Mouse (Mus musculus): ENCODE measurements around the gene Fbxl21.

Gene Fbxl21

DNA sequence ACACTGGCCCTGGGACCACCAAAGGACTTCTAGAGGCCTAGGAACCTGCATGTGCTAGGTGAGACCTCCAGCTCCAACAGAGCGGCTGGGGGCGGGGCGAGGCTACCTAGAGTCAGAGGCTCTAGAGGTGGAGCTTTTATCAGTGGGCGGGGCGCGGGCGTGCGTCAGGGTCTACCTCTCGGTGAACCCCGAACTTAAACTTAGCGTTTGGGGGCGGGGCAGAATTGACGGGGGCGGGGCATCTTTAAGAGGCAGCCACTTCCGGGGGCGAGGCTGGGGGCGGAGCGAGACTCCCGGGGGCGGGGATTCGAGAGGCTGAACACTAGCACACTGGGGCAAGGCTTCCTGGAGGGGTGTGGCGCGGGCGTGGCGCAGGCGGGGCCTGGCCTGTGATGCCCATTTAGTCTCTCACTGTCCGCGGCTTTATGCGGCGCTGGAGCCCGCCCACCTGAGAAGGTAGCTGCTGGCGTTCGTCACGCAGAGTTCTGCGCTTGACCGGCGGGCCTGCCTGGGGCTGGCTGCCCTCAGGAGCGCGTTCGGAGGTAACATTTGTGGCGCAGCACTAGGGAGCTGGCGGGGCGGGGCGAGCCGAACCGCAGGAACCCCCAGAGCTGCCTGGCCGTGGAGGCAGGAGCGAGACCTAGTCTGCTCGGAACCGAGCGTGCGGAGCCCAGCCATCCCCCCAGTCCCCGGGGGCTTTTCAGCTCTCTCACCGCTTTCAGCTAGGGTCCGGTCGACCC is at the start of gene Fbxl21:
TSS of gene Fbxl21 (plus strand) at position 392 of the 740 bp plus-strand sequence.
- peak; percentile 96 for DNase-seq (ENCODE audit: extremely low read depth, insufficient read length, low spot score)

DNA sequence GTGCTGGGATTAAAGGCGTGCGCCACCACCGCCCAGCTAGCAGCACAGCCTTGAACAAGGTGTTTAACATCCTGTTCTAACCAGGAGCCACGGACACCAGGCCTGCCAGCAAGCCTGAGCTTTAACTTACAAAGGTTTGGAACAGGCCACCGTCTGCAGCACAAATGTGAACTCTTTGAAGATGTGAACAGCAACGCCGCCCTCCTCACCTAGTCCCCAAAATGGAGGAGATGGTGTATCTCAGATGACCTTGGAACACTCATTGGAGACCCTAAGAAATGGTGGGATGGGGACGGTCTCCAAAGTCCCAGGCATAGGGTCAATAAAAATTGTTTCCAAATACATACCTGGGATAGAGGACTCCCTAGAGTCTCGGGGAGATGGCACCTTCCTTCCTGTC is 49.6 kb upstream of the Fbxl21 start:
- DNase-seq (ENCODE audit: extremely low read depth, insufficient read length, low spot score), result no peak

DNA sequence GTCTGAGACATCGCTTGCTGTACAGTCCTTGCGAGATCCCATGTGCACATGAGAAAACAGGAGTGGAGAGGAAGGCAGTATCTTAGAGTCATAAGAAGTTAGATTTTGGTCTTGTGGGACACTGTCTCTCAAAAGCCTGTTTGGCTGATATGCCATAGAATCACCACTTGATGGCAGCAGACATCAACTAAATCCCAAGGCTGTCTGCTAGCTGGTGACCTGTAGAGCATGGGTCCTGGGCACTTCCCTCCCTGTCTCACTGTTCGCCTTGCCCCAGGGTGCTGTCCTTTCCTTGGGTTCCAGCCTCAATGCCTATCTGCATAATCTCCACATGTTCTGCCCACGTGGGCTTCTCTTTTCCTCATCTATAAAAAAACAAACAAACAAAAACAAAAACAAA is 46.9 kb upstream of the Fbxl21 start:
- DNase-seq (ENCODE audit: extremely low read depth, insufficient read length, low spot score), result peak; percentile 38

DNA sequence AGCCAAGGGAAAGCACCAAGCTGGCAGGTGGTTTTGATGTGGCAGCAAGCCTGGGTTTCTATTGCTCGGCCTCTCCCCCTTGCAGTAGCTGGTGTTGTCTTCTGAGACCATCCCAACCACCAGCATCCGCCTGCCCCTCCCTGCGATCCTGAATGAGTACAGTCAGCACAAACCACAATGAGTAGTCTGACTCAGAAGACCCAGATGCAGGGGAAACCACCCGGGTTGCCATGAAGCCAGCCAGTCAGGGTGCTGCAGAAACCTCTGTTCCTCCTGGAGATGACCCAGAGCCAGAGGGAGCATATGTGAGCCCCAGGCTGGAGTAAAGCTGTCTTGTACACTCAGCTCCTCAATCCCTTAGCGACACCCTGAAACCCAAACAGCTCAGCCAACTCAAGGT is 45.5 kb upstream of the Fbxl21 start:
- peak; percentile 80 for DNase-seq (ENCODE audit: extremely low read depth, insufficient read length, low spot score)

DNA sequence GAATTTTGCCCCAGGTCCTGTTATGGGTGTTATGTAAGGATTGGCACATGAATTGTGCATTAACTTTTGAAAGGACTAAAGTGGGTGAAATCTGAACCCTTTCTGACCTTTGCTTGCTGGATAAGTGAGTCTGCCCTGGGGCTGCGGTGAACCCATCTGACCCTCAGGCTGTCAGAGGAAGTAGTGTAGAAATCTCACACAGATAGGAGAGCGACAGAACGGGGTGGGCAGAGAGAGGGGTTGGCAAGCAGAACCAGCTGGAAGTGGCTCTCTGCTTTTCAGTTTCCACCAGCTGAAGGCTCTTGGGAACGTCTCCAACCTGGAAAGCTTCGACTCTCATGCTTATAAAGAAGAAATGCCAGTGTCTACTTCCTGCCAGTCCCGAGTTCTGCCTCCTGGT is 45.0 kb upstream of the Fbxl21 start:
- DNase-seq (ENCODE audit: extremely low read depth, insufficient read length, low spot score), result no peak

DNA sequence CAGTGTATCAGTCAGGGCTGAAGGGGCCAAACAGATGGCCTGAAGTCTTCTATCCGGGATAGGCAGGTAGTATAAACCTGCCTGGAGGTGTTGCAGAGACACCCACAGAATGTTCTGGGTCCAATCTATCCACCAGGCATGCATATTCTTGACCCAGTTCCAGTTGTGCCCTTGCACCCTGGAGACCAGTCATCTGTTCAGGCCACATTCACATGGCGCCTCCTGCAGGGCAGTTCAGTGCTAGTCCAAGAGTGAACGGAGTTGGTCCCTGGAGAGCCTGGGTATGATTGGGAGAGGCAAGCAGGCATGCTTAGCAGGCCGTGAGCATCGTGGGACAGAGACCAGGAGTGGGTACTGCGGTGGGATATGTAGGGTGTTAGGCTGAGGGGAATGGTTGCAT is 44.2 kb upstream of the Fbxl21 start:
- DNase-seq (ENCODE audit: extremely low read depth, insufficient read length, low spot score), result no peak

DNA sequence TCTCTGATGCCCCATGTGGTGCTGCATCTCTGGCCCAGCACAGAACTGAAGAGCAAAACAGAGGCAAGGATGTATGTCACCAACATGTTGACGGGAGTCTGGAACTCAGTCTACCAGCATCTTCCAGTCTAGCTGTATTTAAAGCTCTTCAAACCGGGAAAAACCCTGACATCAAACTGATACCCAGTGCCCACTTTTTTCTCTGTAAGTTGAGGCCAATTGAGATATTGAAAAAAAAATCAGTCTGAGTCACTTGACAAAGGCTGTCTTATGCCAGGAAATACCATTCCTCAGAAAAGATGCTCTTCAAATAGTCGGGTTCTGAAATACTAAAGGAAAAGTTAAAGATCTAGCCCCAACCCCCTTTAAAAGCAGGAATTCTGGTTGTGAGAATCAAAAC is 40.1 kb upstream of the Fbxl21 start, which contains the start of gene Il9:
TSS of gene Il9 (minus strand) at position 101 of the 400 bp plus-strand sequence.
- DNase-seq (ENCODE audit: extremely low read depth, insufficient read length, low spot score), result no peak

DNA sequence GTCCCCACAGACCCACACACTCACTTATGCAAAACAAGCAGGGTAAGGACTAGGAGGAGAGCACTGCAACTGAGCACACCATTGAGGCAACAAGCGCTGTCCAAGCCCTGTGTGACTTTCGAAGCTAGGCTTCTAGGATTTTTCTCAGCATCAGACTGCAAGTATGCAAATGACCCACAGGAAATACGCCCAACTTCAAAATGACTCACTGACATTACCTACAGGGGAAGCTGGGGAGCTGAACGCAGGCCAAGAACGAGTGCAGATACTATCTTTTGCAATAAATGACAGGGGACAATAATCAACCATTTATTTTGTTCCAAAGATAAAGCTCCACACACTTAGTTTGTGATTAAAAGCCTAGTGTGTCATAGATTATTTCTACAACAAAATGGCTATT is 34.3 kb upstream of the Fbxl21 start:
- no peak for DNase-seq (ENCODE audit: extremely low read depth, insufficient read length, low spot score)

DNA sequence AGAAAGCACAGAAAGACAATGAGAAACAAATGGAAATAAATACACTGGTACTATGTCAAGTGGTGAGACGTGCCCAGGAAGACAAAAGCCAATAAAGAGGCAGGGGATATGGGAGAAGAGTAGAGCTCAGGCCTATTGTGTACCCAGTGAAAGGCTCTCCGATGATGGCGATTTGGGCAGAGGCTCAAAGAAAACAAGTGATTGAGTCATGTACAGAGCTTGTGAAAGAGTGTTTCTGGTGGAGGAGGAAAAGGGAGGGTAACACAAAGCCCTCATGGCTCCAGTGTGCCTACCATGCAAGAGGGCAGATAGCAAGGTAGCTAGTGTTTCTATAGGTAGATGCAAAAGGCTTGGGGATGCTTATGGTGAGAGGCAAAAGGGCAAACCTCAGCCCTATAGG is 27.8 kb upstream of the Fbxl21 start:
- DNase-seq (ENCODE audit: extremely low read depth, insufficient read length, low spot score), result peak; percentile 19

DNA sequence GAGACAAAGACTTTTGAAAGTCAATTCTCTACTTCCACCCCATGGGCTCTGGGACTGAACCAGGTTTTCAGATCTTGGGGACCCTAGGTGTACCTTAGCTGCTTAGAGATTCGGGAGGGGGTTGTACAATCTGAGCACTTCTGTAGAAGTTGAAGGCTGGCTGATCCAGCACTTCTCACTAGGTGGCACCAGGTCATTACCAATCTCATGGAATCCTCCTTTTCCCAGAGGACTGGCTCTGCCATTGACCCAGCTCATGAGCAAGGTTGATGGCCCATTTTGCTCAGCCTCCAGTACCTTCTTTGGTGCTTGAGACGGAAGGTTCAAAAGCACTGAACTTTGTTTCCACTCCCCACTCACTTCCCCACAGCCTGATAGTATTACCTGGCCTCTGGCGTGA is 22.1 kb upstream of the Fbxl21 start:
- DNase-seq (ENCODE audit: extremely low read depth, insufficient read length, low spot score), result no peak

DNA sequence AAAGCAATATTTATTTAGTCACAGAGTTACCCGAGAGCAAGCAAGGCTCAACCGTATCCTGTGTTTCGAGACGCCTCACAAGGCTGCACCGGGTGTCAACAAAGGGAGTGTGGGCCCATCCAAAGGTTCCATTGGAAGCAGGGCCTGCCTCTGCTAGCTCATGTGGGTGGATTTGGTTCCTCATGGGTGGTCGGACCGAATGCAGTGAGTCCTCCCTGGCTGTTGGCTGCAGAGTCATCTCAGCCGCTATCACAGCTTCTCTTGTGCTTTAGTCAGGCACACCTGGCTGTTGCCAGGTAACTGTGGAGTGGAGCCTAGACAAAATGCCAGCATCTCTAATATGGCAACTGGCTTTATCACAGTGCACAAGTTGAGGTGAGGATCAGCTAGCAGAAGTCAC is 21.6 kb upstream of the Fbxl21 start:
- DNase-seq (ENCODE audit: extremely low read depth, insufficient read length, low spot score), result no peak

DNA sequence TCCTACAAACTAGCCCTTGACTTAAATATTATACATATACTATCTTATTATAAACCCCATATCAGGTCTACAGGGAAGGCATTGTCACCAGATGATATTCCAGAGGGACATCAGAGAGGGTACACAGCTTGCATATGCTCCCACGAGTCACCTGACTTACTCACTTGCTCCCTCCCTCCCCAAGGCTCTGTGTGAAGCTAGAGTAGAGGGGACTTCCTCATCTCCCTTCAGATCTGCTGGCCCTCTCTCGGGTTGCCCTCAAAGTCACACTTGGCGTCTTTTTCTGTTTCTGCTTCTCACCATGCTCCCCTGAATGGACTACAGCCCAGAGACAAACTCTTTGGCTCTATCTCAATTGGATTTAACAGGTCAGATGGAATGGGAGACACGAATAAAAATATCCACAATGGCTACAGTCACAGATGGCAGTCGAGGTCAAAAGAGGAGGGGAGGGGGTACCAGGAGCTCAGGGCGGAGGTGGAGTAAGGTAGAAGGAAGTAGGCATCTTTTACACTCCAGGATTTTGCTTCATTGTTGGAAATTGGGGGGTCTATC is 20.3 kb upstream of the Fbxl21 start:
- no peak for DNase-seq (ENCODE audit: extremely low read depth, insufficient read length, low spot score)

DNA sequence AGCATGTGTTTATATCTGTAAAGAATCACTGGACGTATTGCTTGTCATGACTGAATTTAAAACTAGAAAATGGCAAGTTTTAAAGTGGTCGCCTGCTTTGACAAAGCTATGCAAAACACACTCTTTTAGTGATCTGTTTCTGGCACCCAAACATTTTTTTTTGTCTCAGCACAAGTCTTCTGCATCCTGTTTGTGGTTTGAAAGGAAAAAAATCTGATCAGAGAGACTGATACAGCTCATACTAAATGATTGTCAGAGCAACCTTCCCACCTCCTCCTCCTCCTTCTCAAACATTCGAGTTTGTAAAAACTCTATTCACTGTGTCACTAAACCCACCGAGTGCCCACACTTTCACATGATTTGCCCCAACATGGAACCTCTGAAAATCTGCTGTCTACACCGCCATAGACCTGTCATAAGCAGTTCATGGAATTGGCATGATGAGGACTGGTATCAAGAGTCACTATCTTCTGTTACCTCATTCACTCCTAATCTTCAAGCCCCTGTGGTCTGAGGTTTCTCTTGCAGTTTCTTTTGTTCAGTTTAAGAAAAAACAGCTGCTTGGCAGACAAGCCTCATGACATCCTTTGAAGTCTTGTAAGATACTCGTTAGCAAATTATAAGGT is 15.3 kb upstream of the Fbxl21 start:
- no peak for DNase-seq (ENCODE audit: extremely low read depth, insufficient read length, low spot score)

DNA sequence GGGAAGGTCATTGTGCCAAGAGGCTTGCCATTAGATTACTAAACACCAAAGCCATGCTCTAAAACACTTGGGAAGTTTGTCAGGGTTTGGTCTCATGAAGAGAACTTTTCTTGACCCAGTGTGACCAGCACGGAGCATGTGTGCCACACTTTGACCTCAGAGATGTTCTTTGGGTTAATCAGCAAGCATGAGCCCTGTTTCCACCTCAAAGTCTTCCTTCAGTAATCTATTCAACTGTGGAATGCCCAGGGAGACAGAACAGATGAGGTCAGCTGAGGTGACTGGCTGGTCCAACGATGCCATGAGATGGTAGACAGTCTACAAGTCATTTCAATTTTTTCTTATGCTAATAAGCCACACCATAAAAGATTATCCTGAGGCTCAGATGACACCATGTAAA is 12.5 kb upstream of the Fbxl21 start:
- DNase-seq (ENCODE audit: extremely low read depth, insufficient read length, low spot score), result no peak

DNA sequence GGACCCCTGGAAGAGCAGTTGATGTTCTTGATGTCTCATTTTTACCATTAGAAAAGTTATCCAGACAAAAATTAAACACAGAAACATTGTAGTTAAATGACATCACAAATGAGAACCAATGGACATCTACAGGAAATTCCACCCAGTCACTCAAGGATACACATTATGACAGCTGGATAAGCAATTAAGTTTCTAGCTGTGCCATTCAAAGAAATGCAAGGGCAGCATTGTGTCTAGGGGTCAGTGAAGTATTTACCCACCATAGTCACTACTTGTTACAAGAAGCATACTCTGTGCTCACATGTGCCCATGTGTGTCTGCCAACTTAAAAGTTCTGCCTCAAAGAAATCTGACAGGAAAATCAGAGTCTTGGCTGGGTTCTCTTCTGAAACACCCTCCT is 8.7 kb upstream of the Fbxl21 start:
- no peak for DNase-seq (ENCODE audit: extremely low read depth, insufficient read length, low spot score)

DNA sequence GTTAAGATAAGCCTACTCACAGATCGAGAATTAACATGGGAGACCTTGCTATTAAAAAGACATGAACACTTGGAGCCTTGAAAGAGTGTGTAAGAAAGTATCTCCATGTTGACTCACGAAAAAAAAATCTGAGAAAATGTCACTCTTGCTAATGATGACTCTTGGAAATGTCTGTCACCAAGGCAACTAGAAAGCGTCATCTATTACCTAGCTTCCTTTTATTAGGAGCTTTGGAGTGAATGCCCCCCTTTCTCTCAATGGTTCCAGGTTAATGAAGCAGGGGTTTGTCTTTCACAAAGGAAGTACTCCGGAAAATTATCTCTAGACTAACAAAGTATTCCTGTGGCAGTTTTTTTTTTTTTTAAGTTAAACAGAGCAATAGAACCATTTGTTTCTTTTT is 6.0 kb upstream of the Fbxl21 start:
- no peak for DNase-seq (ENCODE audit: extremely low read depth, insufficient read length, low spot score)

DNA sequence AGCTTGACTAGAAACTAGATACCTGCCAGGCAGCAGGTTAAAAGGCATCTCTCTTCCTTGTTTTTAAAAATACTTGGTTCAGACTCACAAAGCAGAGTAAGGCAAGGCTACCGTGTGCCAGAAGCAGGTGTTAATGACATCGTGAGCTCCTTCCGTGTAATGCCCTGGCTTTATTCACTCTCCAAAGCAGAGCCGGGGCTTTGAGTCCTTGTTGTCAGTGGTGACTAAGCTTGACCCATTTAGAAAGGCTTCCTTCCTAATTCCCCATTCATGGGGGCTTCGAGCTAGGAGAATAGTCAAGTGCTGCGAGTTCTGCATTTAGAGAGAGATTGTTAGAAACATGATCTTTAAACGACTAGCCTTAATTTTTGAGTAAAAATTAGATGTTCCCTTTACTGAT is 5.5 kb upstream of the Fbxl21 start:
- no peak for DNase-seq (ENCODE audit: extremely low read depth, insufficient read length, low spot score)

DNA sequence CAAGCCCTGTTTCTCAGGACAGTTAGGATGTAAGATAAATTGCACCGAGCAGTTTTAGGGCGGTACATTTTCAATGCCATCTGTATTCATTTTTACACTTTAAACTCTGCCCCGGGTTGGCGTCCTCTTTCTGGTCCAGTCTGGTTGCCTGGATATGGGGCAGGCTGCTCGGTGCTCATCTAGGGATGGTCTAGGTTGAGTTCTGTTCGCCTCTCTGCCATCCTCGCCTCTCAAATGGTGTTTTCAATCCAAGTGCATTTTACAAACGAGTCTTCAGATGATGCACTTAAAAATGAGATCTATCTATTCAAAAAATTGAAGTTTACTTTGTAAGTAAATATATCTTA is 522 bp downstream of the Fbxl21 start:
- DNase-seq (ENCODE audit: extremely low read depth, insufficient read length, low spot score), result no peak

DNA sequence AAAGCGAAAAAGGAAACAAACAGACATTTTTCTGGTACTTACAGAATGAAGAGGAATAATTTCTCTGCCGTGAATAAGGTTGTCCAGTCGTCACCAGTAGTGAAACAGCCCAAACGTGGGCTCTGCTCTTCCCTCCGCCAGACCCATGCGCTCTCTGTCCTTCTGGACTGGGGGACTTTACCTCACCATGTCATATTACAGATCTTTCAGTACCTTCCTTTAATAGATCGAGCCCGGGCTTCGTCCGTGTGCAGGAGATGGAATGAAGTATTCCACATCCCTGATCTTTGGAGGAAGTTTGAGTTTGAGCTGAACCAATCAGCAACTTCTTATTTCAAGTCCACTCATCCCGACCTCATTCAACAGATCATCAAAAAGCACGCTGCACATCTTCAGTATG is 4.6 kb downstream of the Fbxl21 start:
- no peak for DNase-seq (ENCODE audit: extremely low read depth, insufficient read length, low spot score)

DNA sequence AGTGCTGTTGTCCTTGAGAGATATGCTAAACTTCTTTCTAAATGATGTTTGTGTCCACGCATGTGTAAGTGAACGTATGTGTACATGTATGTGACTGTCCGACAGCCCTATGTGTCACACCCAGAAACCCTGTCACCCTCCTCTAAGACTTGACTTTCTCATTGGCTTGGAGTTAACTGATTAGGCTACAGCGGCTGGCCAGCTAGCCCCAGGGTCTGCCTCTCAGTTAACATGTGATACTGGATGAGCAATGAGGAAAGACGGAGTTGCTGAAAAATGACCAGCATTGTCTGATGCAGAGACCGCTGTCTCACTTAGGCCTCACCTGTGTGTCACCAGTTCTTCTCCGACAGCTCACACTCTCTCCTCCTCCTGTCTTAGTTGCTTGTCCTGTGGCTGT is 5.6 kb downstream of the Fbxl21 start:
- no peak for DNase-seq (ENCODE audit: extremely low read depth, insufficient read length, low spot score)

DNA sequence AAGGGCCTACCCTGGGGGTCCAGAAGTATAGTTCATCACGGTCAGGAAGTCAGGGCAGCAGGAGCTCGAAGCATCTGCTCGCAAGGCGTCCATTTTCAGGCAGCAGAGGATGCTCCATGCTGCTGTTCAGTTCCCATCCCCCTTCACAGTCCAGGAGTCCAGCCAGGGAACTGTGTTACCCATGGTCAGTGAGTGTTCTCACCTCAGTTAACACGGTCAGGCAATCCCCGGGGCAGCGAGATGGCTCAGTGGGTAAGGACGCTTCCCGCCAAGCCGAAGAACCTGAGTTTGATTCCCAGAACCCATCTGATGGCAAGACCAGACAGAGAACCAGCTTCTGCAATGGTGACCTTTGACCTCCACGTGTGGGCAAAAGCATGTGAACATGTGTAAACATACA is 6.0 kb downstream of the Fbxl21 start:
- no peak for DNase-seq (ENCODE audit: extremely low read depth, insufficient read length, low spot score)

DNA sequence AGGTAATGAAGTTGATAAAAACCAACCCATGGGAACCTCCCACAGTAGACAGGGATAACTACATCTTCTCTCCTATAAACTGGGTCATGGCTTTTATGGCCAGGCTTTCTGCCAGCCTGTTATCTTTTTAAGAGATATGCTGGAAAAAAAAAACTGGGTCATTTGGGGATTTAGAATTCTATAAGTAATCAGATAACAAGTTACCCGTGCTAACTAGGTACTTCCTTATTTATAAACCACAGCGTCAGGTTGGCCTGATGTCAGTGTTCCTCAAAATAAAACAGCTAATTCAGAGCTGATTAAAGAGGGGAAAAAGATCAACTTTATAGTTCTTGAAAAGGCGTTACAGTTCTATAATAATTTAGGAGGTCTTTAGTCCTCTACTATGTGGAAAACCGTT is 6.8 kb downstream of the Fbxl21 start:
- DNase-seq (ENCODE audit: extremely low read depth, insufficient read length, low spot score), result no peak
